ENCODE assay signal across 17 mouse cellular contexts in genomic region chr16:25899657-25900056, GRCm38 (mm10).
"Had no signal": no experiment of that assay in that cellular context is flagged by ENCODE, and none has a peak within 500 bp of the region (broad histone marks: within the 10 kb centered on the region; RNA-seq: fewer than 3 reads in every experiment).

No protein-coding gene starts in this region.

- H3K9me3 ChIP-seq: limb, embryonic 12.5 days; liver, embryonic 15.5 days; neural tube, embryonic 13.5 days; stomach, embryonic 15.5 days had no signal

- H3K4me3 ChIP-seq: limb, embryonic 12.5 days; liver, embryonic 15.5 days; megakaryocyte, embryonic 14.5 days; neural tube, embryonic 13.5 days; stomach, embryonic 15.5 days had no signal

- H3K4me2 ChIP-seq: limb, embryonic 12.5 days; liver, embryonic 11.5 days; liver, embryonic 15.5 days; midbrain, embryonic 11.5 days; neural tube, embryonic 13.5 days; stomach, embryonic 15.5 days had no signal

- H3K27me3 ChIP-seq: limb, embryonic 12.5 days; liver, embryonic 15.5 days; megakaryocyte, embryonic 14.5 days; neural tube, embryonic 13.5 days; stomach, embryonic 15.5 days had no signal

- H3K4me1 ChIP-seq: limb, embryonic 12.5 days; liver, embryonic 15.5 days; megakaryocyte, embryonic 14.5 days; neural tube, embryonic 13.5 days; stomach, embryonic 15.5 days had no signal

- H3K9ac ChIP-seq: limb, embryonic 12.5 days; liver, embryonic 15.5 days; neural tube, embryonic 13.5 days; stomach, embryonic 15.5 days had no signal

- H3K36me3 ChIP-seq: limb, embryonic 12.5 days; liver, embryonic 15.5 days; neural tube, embryonic 13.5 days; stomach, embryonic 15.5 days had no signal

- ATAC-seq: midbrain, embryonic 16.5 days had no signal

- H3K27ac ChIP-seq: hindbrain, postnatal 0 days; kidney, postnatal 0 days; limb, embryonic 12.5 days; liver, embryonic 15.5 days; macrophage; neural tube, embryonic 13.5 days; stomach, embryonic 15.5 days had no signal

- DNase-seq: kidney, adult 11 months; layer of hippocampus, adult 9-11 months; right cerebral cortex, postnatal 4 days; spleen, adult 18-20 months; thymus, adult 2 months; thymus, postnatal 25 days had no signal
